Mouse (Mus musculus) kidney, adult 2 months (tissue): Measurements from ENCODE around the gene Ikzf1. TPM values are rescaled to one million over a fixed set of nuclear protein-coding genes. Genes with fewer than 3 reads are reported as not detected.

Experiments
- DNase-seq: peaks from one replicate; pipeline ENCODE4 v3.0.0; 2021
- H3K27ac ChIP-seq: fragments of 200-500 bp; 2 replicates; pipeline ENCODE4 v1.5.1; 2012; ENCODE audit warnings: low read depth, low read length, control low read depth, inconsistent platforms; ENCODE audit not compliant: insufficient read depth
- H3K27me3 ChIP-seq: fragments of 200-500 bp; replicated peaks from 2 replicates; pipeline ENCODE4 v1.6.1; 2012; ENCODE audit warnings: mild to moderate bottlenecking, moderate library complexity, low read length, inconsistent platforms; ENCODE audit not compliant: control insufficient read depth, insufficient read depth
- H3K36me3 ChIP-seq: fragments of 200-500 bp; 2 replicates; pipeline ENCODE4 v1.6.1; 2012; ENCODE audit warnings: mild to moderate bottlenecking, moderate library complexity, low read length, inconsistent platforms; ENCODE audit not compliant: control insufficient read depth, insufficient read depth
- H3K4me1 ChIP-seq: fragments of 200-500 bp; 2 replicates; pipeline ENCODE4 v1.6.1; 2011; ENCODE audit warnings: low read length; ENCODE audit not compliant: control insufficient read depth, insufficient read depth
- H3K4me3 ChIP-seq: fragments of 200-500 bp; 2 replicates; pipeline ENCODE4 v1.5.1; 2011; ENCODE audit warnings: mild to moderate bottlenecking, low read depth, low read length, control low read depth; ENCODE audit not compliant: insufficient read depth
- CTCF ChIP-seq: fragments of 200-500 bp; conservative IDR thresholded peaks from 2 replicates; pipeline ENCODE4 v1.5.1; 2011; ENCODE audit warnings: low read depth, mild to moderate bottlenecking, control low read depth, low read length, moderate library complexity, mixed read lengths; ENCODE audit not compliant: insufficient read depth, insufficient read length
- POLR2A ChIP-seq: fragments of 200-500 bp; IDR thresholded peaks from one replicate; pipeline ENCODE4 v1.6.1; 2011; ENCODE audit warnings: low read depth, low read length, control low read depth
- WGBS: fragments of 180-500 bp; shearing (Covaris S2); methylation state at CpG from one replicate; pipeline ENCODE4 v1.1.7; 2018; 5-methylcytosine and 5-hydroxymethylcytosine counted together
- polyA plus RNA-seq: library from polyadenylated mRNA; depleted of rRNA; stranded (reverse); fragments of >200 nt; gene quantifications from 2 replicates; pipeline ENCODE4 v1.2.3, GENCODE M21; 2012

Gene Ikzf1
- polyA plus RNA-seq, 1 experiment = 12.8 TPM

- TF ChIP-seq CTCF = no peak
- no peak for TF ChIP-seq POLR2A
- WGBS = 82% methylated on average over 6 of the region's 6 CpGs
- DNase-seq = no peak
- Histone ChIP-seq H3K4me3 (no peak overlapping the region), H3K27me3 (no peaks in the 10 kb centered on the region), H3K4me1 (no peaks in the 10 kb centered on the region), H3K27ac (no peak overlapping the region), H3K36me3 (no peaks in the 10 kb centered on the region)
Observed at GRCm38 (mm10) chr11:11694472-11695177, 9.8 kb downstream of the Ikzf1 start.

GRCm38 (mm10) chr11:11695211-11695887 lies 10.5 kb downstream of the Ikzf1 start:
- no peak for TF ChIP-seq POLR2A
- no peak for TF ChIP-seq CTCF
- 58% methylated on average over 6 of the region's 6 CpGs for WGBS
- no peaks in the 10 kb centered on the region for H3K27me3 ChIP-seq
- H3K4me1 ChIP-seq = no peaks in the 10 kb centered on the region
- no peak overlapping the region for H3K27ac ChIP-seq
- H3K4me3 ChIP-seq = no peak overlapping the region
- no peaks in the 10 kb centered on the region for H3K36me3 ChIP-seq
- DNase-seq = no peak

GRCm38 (mm10) chr11:11695907-11696306 lies 11.1 kb downstream of the Ikzf1 start:
- Histone ChIP-seq H3K4me1 (no peaks in the 10 kb centered on the region), H3K4me3 (no peak overlapping the region), H3K27ac (no peak overlapping the region), H3K27me3 (no peaks in the 10 kb centered on the region), H3K36me3 (no peaks in the 10 kb centered on the region)
- no peak for DNase-seq
- no peak for TF ChIP-seq POLR2A
- no peak for TF ChIP-seq CTCF
- WGBS = 78% methylated on average over 4 of the region's 4 CpGs

- no peak for TF ChIP-seq POLR2A
- no peak for TF ChIP-seq CTCF
- Histone ChIP-seq H3K27ac (no peak overlapping the region), H3K4me3 (no peak overlapping the region), H3K36me3 (no peaks in the 10 kb centered on the region), H3K4me1 (no peaks in the 10 kb centered on the region), H3K27me3 (no peaks in the 10 kb centered on the region)
- no peak for DNase-seq
- 80% methylated on average over 3 of the region's 3 CpGs for WGBS
Observed at GRCm38 (mm10) chr11:11696814-11697213, 12.0 kb downstream of the Ikzf1 start.

GRCm38 (mm10) chr11:11701378-11701777 lies 16.6 kb downstream of the Ikzf1 start:
- DNase-seq = no peak
- Histone ChIP-seq H3K27me3 (no peaks in the 10 kb centered on the region), H3K4me1 (no peaks in the 10 kb centered on the region), H3K4me3 (no peak overlapping the region), H3K36me3 (no peaks in the 10 kb centered on the region), H3K27ac (no peak overlapping the region)
- WGBS = 62% methylated on average over 6 of the region's 6 CpGs
- TF ChIP-seq POLR2A = no peak
- TF ChIP-seq CTCF = no peak

- no peaks in the 10 kb centered on the region for H3K27me3 ChIP-seq
- no peak for DNase-seq
- H3K27ac ChIP-seq = no peak overlapping the region
- no peaks in the 10 kb centered on the region for H3K36me3 ChIP-seq
- H3K4me1 ChIP-seq = no peaks in the 10 kb centered on the region
- no peak for TF ChIP-seq CTCF
- no peak for TF ChIP-seq POLR2A
- no peak overlapping the region for H3K4me3 ChIP-seq
Observed at GRCm38 (mm10) chr11:11703776-11704175, 19.0 kb downstream of the Ikzf1 start.

GRCm38 (mm10) chr11:11708154-11708719 lies 23.4 kb downstream of the Ikzf1 start:
- 84% methylated on average over 9 of the region's 9 CpGs for WGBS

More at GRCm38 (mm10) chr11:11708154-11708719, 23.4 kb downstream of the Ikzf1 start:
- TF ChIP-seq POLR2A (no peak), CTCF (no peak)
- no peaks in the 10 kb centered on the region for H3K36me3 ChIP-seq
- H3K4me3 ChIP-seq = no peak overlapping the region
- no peaks in the 10 kb centered on the region for H3K4me1 ChIP-seq
- H3K27ac ChIP-seq = no peak overlapping the region
- DNase-seq = no peak
- H3K27me3 ChIP-seq = no peaks in the 10 kb centered on the region
